Mouse (Mus musculus) olfactory bulb, adult 2 months (tissue): Measurements from ENCODE around the gene Tmem150c. TPM values are rescaled to one million over a fixed set of nuclear protein-coding genes. Genes with fewer than 3 reads are reported as not detected.

ENCODE experiments used
- H3K27ac ChIP-seq: fragments of 200-500 bp; 2 replicates; pipeline ENCODE4 v1.5.1; 2012; ENCODE audit warnings: low read depth, low read length; ENCODE audit not compliant: insufficient read depth
- H3K4me1 ChIP-seq: fragments of 200-500 bp; 2 replicates; pipeline ENCODE4 v1.6.1; 2012; ENCODE audit warnings: low read length; ENCODE audit not compliant: control insufficient read depth, insufficient read depth
- H3K4me3 ChIP-seq: fragments of 200-500 bp; 2 replicates; pipeline ENCODE4 v1.5.1; 2012; ENCODE audit warnings: mild to moderate bottlenecking, low read depth, low read length, moderate library complexity; ENCODE audit not compliant: insufficient read depth
- CTCF ChIP-seq: fragments of 200-500 bp; IDR thresholded peaks from 2 replicates; pipeline ENCODE4 v1.5.1; 2012; ENCODE audit warnings: low read depth, mild to moderate bottlenecking, low read length, moderate library complexity; ENCODE audit not compliant: insufficient read depth
- POLR2A ChIP-seq: fragments of 200-500 bp; IDR thresholded peaks from 2 replicates; pipeline ENCODE4 v1.6.1; 2012; ENCODE audit warnings: mild to moderate bottlenecking, low read depth, low read length, moderate library complexity; ENCODE audit not compliant: insufficient read depth
- WGBS: fragments of 180-500 bp; shearing (Covaris S2); methylation state at CpG from one replicate; pipeline ENCODE4 v1.1.7; 2018; 5-methylcytosine and 5-hydroxymethylcytosine counted together
- polyA plus RNA-seq: library from polyadenylated mRNA; stranded (reverse); fragments of >200 nt; gene quantifications from 2 replicates; pipeline ENCODE4 v1.2.4, GENCODE M21; 2012; ENCODE audit warnings: low replicate concordance; ENCODE audit not compliant: missing spikeins, insufficient read depth, insufficient read length

Gene Tmem150c
- polyA plus RNA-seq, 1 experiment, result not detected

DNA sequence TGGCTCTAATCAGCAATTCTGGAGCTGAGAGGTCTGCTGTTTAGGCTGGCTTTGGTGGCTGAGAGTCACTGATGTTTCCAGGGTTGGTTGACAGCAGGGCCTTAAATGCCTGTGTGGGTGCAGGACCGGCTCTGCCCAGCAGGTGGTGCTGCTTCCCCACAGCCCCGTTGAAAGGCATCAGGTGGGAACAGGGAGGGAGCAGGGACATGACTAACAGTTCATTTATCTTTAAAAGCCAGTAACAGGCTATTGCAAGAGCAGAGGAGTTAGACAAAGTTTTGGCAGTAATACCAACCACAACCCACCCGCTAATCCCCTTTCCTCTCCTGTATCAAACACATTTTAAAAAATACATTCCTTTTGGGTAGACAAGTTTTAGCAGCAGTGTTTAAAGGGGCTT, 89.4 kb downstream of the Tmem150c start:
- Histone ChIP-seq H3K4me3 (no peak overlapping the region), H3K4me1 (no peaks in the 10 kb centered on the region), H3K27ac (no peak overlapping the region)
- TF ChIP-seq POLR2A, result no peak
- peak; percentile 97 for TF ChIP-seq CTCF
- WGBS, result 26% methylated on average over 3 of the region's 3 CpGs

DNA sequence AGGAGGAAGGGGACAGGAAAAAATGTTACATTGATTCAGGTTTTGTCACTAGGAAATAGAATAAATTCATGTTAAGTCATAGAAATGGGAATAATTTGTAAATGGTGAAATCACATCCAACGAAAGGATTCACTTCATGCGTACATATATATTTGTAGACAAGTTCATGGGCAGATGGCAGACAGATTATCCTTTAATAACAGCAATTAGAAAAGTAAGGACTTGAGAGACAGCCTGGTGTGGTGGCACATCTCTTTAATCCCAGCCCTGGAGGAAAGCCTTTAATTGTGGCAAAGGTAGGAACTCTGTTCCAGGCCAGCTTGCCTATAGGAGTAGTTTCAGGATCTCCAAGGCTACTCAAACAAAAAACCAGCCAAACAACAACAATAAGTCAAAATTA, 90.1 kb downstream of the Tmem150c start:
- Histone ChIP-seq H3K27ac (no peak overlapping the region), H3K4me3 (no peak overlapping the region), H3K4me1 (no peaks in the 10 kb centered on the region)
- no peak for TF ChIP-seq POLR2A
- no peak for TF ChIP-seq CTCF
- 91% methylated on average over 2 of the region's 2 CpGs for WGBS

DNA sequence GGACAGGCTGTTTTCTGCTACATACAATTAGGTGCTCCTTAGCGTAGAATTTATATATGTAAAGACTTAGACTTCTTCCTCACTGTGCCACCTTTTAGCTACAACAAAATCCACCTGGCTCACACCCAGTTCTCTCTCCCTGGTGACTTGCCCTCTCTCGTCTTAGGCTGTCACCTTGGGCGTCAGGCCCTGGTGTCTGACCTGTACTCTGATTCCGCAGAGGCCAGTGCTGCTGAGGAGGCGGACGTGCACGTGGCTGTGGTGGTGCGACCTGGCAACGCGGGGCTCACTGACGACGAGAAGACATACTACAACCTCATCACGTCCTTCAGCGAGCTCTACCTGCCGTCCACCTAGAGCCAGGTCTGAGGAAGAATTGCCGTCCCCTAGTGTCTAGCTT, 92.0 kb downstream of the Tmem150c start:
- TF ChIP-seq POLR2A (no peak), CTCF (no peak)
- no peaks in the 10 kb centered on the region for H3K4me1 ChIP-seq
- 91% methylated on average over 16 of the region's 16 CpGs for WGBS
- H3K4me3 ChIP-seq, result no peak overlapping the region
- H3K27ac ChIP-seq, result no peak overlapping the region

DNA sequence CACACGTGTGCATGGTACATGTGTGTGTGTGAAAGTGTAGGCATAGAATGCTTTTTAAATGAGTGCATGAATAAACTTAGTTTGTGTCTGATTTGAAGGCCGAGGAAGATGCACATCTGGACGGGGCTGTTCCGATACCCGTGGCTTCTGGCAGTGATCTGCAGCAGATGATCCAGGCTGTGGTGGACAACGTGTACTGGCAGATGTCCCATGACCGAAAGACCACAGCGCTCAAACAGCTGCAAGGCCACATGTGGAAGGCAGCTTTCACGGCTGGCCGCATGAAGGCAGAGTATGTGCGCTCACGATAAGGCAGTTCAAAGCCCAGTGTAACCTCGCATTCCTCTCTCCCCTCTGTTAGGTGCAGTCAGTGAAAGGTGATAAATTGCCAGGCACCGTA, 98.7 kb downstream of the Tmem150c start:
- Histone ChIP-seq H3K4me3 (no peak overlapping the region), H3K27ac (no peak overlapping the region), H3K4me1 (peaks cover 11% of the 10 kb centered on the region)
- no peak for TF ChIP-seq CTCF
- WGBS, result 95% methylated on average over 14 of the region's 14 CpGs

- no peak for TF ChIP-seq POLR2A
- TF ChIP-seq CTCF, result no peak
- 31% methylated on average over 6 of the region's 6 CpGs for WGBS
- Histone ChIP-seq H3K27ac (peak overlapping the region; percentile 24), H3K4me3 (no peak overlapping the region), H3K4me1 (peaks cover 22% of the 10 kb centered on the region)
These were observed 100.3 kb downstream of the Tmem150c start for GRCm38 (mm10) chr5:100059326-100059725.

DNA sequence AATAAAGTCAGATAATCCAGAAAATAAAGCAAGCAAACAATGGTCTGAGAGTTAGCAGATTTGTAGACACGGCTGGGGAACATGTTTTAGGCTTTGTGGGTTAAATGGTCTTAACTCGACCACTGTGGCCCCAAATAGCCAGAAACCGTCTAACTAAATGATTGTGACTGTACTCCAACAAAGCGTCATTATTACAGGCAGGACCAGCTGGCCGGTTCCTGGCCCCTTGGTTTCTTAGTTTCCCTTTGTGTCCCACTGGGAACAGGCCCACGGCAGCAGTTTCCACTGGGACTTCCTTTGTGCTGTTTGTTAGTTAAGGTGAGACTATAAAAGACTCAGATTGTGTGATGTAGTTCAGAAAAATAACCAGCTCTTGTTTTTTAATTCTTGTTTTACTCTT, 100.9 kb downstream of the Tmem150c start:
- no peak for TF ChIP-seq CTCF
- TF ChIP-seq POLR2A, result no peak
- WGBS, result 61% methylated on average over 6 of the region's 6 CpGs
- Histone ChIP-seq H3K4me3 (no peak overlapping the region), H3K27ac (no peak overlapping the region), H3K4me1 (peaks cover 22% of the 10 kb centered on the region)

DNA sequence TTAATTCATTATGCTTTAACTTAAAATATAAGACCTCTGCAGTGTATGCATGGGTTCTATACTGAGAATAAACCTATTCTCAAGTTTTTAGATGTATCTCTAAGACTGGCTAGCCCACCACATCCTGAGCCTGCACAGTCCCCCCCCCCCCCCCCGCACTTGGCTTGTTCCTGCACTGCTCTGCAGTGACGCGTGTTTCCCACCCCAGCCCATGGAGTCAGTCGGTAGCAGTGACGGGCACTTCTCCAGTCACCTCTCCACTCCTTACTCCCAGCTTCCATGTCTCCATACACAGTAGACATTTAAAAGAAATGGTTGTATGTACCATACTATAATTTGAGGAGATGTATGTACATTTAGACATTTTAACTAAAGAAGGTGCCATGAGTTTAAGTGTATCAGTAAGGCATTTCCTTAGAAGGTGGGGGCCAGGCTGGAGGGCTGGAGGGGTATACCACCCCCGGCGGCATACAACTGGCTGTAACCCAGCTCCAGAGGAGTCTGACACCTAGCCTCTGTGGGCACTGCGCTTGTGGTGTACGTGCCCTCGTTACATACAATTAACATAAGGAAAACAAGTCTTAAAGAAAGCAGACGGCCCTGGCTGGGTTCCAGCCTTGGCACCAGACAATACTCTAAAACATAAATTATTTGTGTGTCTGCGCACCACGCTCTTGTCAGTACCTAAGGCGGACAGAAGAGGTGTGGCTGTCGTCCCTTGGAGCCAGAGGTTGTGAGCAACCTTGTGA, 102.0 kb downstream of the Tmem150c start:
- Histone ChIP-seq H3K4me1 (peaks cover 27% of the 10 kb centered on the region), H3K27ac (no peak overlapping the region), H3K4me3 (no peak overlapping the region)
- TF ChIP-seq POLR2A (no peak), CTCF (no peak)
- WGBS, result 48% methylated on average over 15 of the region's 15 CpGs

DNA sequence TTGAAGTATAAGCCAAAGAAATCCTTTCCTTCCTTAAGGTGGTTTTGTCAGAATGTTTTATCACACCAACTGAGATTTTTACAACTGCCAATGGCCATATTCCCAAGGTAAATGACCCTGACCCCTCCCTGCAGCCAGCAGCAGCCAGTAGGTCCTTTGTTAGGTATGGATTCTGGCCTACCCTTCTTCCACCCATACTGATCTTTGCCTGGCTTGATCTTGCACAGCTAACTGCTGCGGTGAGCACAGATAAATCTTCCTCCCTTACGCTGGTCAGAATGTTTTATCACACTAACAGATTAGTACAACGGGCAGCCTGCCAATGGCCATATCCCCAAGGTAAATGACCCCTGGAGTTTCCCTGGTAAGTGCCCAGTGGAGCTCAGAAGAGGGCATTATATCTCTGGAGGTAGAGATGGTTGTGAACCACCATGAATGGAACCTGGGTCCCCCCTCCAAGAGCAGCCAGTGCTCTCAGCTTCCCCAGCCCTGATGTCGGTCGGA, 103.7 kb downstream of the Tmem150c start:
- 93% methylated on average over 5 of the region's 5 CpGs for WGBS
- peaks cover 29% of the 10 kb centered on the region for H3K4me1 ChIP-seq
- TF ChIP-seq POLR2A (no peak), CTCF (no peak)
- H3K4me3 ChIP-seq, result no peak overlapping the region
- no peak overlapping the region for H3K27ac ChIP-seq

GRCm38 (mm10) chr5:100054807-100055547, 104.6 kb downstream of the Tmem150c start:
- no peak overlapping the region for H3K27ac ChIP-seq
- TF ChIP-seq POLR2A, result no peak
- no peak for TF ChIP-seq CTCF
- WGBS, result 88% methylated on average over 11 of the region's 11 CpGs
- no peak overlapping the region for H3K4me3 ChIP-seq
- H3K4me1 ChIP-seq, result peaks cover 29% of the 10 kb centered on the region
